Mouse (Mus musculus) adrenal gland, postnatal 25 days (tissue): Measurements from ENCODE around the gene Srpk1. TPM values are rescaled to one million over a fixed set of nuclear protein-coding genes. Genes with fewer than 3 reads are reported as not detected.

Source experiments
- DNase-seq: peaks from one replicate; pipeline ENCODE4 v3.0.0; 2021; ENCODE audit warnings: mixed read lengths
- total RNA-seq: library from RNA; stranded (reverse); gene quantifications from 2 replicates; pipeline ENCODE4 v1.2.3, GENCODE M21; 2021

The Srpk1 gene
- total RNA-seq, 1 experiment from 2014 or later, result 76.5 TPM

DNA sequence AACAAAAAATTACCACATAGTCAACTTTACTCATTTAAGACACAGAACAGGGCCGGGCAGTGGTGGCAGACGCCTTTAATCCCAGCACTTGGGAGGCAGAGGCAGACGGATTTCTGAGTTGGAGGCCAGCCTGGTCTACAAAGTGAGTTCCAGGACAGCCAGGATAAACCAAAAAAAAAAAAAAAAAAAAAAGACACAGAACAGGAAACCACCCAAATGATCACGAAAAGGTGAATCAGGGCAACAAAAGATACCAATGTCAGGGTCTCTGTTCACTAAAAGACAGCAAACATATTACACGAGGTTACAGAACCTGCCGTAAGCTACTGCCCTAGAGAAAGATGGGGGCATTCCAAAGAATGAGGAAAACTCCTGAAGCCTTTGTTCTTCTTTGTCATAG, 9.4 kb downstream of the Srpk1 start:
- DNase-seq, result no peak

- no peak for DNase-seq
Measured at GRCm38 (mm10) chr17:28612603-28613002, 9.9 kb downstream of the Srpk1 start.

DNA sequence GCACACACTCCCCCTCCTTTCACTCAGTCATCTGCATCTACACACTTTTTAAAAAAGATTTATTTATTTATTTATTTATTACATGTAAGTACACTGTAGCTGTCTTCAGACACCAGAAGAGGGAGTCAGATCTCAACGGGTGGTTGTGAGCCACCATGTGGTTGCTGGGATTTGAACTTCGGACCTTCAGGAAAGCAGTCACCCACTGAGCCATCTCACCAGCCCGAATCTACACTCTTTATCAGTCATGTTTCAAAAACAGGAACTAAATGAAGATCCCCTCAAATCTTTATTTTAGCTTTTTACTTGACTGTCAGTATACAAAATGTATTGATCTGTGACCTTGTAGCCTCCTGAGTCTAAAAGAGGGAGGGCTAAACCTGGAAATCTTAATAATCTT, 13.0 kb downstream of the Srpk1 start:
- DNase-seq, result no peak

DNA sequence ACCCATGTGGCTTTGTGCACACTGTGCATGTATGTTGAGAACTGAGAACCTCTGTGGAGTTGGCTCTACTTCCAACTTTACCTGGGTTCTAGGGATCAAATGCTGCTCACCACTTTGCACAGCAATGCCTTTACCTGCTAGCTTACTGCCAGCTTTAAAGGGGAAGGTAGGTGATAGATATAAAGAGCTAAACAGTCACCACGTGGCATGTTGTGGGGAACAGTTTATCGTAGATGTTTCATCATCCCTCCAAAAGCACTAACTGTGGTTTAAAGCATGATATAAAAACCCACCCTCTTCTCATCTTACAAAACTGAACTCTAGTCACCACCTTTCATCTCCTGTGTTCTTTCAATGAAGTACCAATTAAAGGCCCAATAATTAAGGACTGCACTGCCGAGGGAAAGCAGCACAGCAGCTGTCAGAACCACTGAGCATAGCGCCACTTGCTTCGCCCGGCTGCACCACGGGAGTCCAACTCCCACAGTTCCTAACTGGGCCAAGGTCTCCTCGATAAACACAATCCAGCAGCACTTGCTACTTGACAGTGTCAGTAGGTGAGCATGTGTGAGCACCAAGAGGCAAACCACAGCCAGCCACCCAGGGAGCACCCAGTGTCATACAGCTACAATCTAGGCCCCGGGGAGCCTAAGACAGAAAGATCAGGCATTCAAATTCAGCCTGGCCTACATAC, 20.8 kb downstream of the Srpk1 start:
- peak; percentile 32 for DNase-seq

GRCm38 (mm10) chr17:28600780-28601179, 21.7 kb downstream of the Srpk1 start:
- no peak for DNase-seq

DNA sequence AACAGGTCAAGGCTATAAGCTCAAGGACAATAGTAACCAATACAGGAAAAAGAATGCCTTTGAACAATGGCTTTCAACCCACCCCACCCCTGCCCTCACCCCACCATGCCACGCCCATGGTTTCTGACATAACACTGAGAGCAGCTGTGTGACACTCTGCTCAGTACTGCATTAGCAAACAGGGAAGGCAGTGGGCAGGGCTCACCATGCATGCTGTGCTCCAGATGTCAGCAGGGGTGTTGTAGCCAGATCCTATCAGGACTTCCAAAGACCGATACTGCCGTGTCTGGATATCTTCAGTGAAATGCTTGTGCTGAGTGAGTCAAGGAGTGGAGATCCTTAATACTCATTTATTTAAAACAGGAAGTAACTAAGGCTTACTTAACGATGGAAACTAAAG, 28.5 kb downstream of the Srpk1 start:
- no peak for DNase-seq

- peak; percentile 85 for DNase-seq
Measured at GRCm38 (mm10) chr17:28592998-28593397, 29.5 kb downstream of the Srpk1 start.

- DNase-seq, result peak; percentile 16
Measured at GRCm38 (mm10) chr17:28591476-28591875, 31.0 kb downstream of the Srpk1 start.

DNA sequence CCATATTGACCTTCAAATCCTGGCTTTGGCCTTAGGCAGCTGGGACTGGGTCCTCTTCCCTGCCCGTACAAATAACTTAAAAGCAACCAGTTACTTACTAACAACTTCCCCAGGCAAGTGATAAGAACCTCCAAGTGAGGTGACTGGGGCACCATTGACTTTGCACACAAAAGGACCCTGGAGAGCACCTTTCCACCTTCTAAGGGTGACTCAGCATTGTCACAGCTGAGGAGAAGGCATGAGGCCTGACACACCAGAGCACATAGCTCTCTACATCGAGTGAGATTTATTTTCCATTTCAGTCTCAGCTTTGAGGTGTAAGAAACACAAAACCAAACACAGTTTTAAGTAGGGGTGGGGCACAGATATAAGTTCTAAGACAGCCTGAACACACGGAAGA, 31.9 kb downstream of the Srpk1 start:
- DNase-seq, result no peak

GRCm38 (mm10) chr17:28588591-28588990, 33.9 kb downstream of the Srpk1 start:
- no peak for DNase-seq

GRCm38 (mm10) chr17:28586509-28586908, 36.0 kb downstream of the Srpk1 start:
- DNase-seq, result no peak

- no peak for DNase-seq
Measured at GRCm38 (mm10) chr17:28581056-28581455, 41.5 kb downstream of the Srpk1 start.

GRCm38 (mm10) chr17:28580396-28580795, 42.1 kb downstream of the Srpk1 start:
- DNase-seq, result peak; percentile 69

- DNase-seq, result peak; percentile 61
Measured at GRCm38 (mm10) chr17:28575244-28576125, 47.0 kb downstream of the Srpk1 start, which contains the start of gene Lhfpl5. Lhfpl5 (plus strand) TSS chr17:28575641.

GRCm38 (mm10) chr17:28572941-28573340, 49.6 kb downstream of the Srpk1 start:
- DNase-seq, result no peak

GRCm38 (mm10) chr17:28572521-28572920, 50.0 kb downstream of the Srpk1 start:
- DNase-seq, result no peak

DNA sequence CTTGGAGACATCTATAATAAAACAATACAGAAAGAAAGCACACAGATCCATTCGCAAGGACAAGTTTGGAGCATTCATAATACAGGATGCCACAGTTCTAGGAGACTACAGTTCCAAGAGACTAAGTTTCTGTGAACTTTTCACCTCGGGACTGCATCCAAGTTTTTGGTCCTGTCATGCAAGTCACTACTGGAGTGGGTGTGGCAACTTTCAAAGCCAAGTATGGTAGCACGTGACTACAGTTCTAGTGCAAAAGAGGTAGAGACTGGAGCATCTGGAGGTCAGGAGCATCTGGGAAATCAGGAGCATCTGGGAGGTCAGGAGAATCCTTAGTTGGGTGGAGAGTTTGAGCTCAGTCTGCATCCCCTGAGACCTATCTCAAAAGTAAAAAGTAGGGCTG, 50.6 kb downstream of the Srpk1 start:
- no peak for DNase-seq

DNA sequence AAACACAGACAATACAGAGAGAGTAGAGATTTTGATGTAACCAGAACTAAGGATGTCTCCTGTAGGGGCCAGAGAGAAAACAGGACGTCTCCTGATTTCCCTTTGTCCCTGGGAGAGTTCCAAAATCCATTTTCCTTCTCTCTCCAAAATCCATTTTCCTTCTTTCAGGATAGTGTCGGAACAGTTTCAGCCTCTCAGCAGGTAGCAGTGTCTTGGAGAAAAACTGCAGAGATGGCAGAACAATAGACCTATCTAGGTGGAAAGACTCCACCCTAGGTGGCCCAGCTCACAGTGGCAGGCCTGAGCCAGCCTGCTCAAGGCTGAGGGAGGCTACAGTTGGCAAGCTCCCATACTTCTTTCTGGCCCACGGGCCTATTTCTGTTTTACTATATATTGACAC, 55.0 kb downstream of the Srpk1 start:
- DNase-seq, result no peak

- no peak for DNase-seq
Measured at GRCm38 (mm10) chr17:28565181-28565580, 57.3 kb downstream of the Srpk1 start.

DNA sequence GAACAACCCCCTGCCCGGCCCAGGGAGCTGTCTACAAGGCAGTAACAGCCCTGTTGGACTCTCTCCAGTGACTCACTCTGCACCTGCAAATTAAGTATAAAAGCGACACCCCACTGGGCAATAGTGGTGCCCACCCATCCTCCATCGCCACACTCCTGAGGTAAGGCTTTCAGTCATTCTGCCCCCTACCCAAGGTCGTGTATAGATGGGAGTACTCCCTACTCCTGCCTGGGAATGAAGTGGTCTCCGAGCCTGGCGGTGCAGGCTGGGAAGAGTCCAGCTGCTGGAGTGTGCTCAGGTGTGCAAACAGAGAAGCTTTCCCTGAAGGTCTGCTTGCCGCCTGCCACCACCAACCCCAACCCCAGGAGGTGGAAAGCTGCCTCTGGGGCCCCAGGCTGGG, 60.9 kb downstream of the Srpk1 start:
- no peak for DNase-seq

GRCm38 (mm10) chr17:28560598-28560997, 61.9 kb downstream of the Srpk1 start, which contains the start of gene Clps:
Clps (minus strand) TSS chr17:28560766.
- DNase-seq, result no peak

GRCm38 (mm10) chr17:28557772-28558171, 64.7 kb downstream of the Srpk1 start:
- no peak for DNase-seq

DNA sequence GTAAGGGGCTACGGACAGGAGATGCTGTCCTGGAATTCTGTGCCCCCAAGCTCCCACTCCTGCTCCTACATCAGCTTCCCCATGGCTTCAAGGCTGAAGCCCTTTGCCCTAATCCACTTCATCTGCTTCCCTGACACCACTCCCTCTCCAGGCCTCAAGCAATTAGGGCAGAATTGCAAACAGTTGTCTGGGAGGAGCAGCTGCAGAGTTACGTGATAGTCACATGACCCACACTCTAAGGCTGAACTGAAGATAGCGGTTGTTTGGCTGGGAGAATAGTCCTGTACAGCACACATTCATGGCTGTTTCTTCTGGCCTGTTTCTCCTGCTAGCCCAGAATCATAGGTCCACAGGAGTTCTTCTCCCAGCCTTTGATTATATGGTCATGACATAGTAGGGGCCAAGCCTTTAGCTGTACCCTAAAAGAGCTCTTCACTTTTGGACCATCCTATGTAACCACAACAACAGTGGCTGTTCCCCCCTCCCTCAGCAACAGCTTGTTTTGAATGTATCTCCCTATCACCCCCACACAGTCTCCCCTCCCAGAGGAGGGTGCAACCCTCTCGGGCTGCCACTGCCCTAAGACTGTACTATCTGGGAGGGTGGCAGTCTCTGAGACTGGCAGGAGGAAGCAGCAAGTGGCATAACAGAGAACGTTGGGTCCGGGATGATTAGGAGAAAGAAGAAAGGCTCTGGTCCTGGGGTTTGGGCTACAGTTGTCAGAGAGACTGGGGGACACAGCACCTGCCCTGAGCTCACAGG, 65.7 kb downstream of the Srpk1 start:
- DNase-seq, result no peak
